Mouse (Mus musculus): ENCODE measurements at regions not wholly inside any gene's neighbourhood (a gene's known extent, or its start where the extent isn't known, plus 50 kb on each side); places are given as distances from the start of the nearest gene placed in this dataset.

DNA sequence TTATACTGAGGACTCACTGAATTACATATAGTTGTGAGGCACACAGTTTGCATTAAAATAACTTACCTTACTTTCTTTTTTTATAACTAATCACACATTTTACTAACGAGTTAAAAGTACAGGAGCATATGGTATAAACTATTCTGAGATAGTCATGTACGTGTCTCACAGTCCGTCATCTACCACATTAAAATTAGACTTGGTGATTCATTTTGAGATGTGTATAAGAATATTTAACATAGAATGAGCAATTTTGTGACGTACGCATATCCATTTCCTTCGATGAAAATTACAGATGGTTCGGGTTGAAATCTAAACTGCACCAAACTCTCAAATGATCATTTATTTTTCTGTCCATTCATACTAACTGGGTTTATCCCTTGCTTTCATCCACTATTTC, 93.1 kb downstream of the Rgs18 start:
- no peak for TF ChIP-seq CTCF (IDR thresholded peaks at IDR 0.05; ENCODE audit: low read depth)
- no peak for TF ChIP-seq EP300 (IDR thresholded peaks at IDR 0.05; ENCODE audit: low read depth)
